Mouse (Mus musculus) forelimb bud, embryonic 11.5 days (tissue): ENCODE measurements around the gene Gss.
"Not testable (repeated sequence)": the region's sequence is repeated elsewhere in the genome, so short reads cannot be mapped to it uniquely, and the experiment has no call there.

Source experiments
- DNase-seq: peaks from one replicate; pipeline ENCODE4 v3.0.0-alpha.2; 2012; ENCODE audit warnings: low read depth, low spot score

Gss gene

GRCm38 (mm10) chr2:155616971-155617370, 24.4 kb upstream of the Gss start:
- no peak for DNase-seq

- no peak for DNase-seq
These were observed 21.3 kb upstream of the Gss start for GRCm38 (mm10) chr2:155613953-155614352.

GRCm38 (mm10) chr2:155613326-155613755, 20.7 kb upstream of the Gss start:
- DNase-seq, result peak; percentile 47

GRCm38 (mm10) chr2:155611834-155612550, 19.4 kb upstream of the Gss start:
- no peak for DNase-seq

- DNase-seq, result no peak
These were observed 18.4 kb upstream of the Gss start, which contains the start of gene Myh7b for GRCm38 (mm10) chr2:155610978-155611377. Gene Myh7b (plus strand): TSS chr2:155611212.

- DNase-seq, result no peak
These were observed 13.8 kb upstream of the Gss start for GRCm38 (mm10) chr2:155606360-155606759.

- DNase-seq, result not testable (repeated sequence)
These were observed 12.6 kb upstream of the Gss start for GRCm38 (mm10) chr2:155605236-155605589.

- DNase-seq, result no peak
These were observed 12.1 kb upstream of the Gss start for GRCm38 (mm10) chr2:155604560-155605235.

GRCm38 (mm10) chr2:155603707-155604106, 11.1 kb upstream of the Gss start:
- no peak for DNase-seq

GRCm38 (mm10) chr2:155595516-155595915, 2.9 kb upstream of the Gss start:
- DNase-seq, result no peak

GRCm38 (mm10) chr2:155592854-155593283, 259 bp upstream of the Gss start:
- DNase-seq, result no peak

GRCm38 (mm10) chr2:155591676-155592075, 934 bp downstream of the Gss start:
- no peak for DNase-seq

- no peak for DNase-seq
These were observed 1.7 kb downstream of the Gss start for GRCm38 (mm10) chr2:155590876-155591275.

GRCm38 (mm10) chr2:155589521-155589920, 3.1 kb downstream of the Gss start:
- no peak for DNase-seq

GRCm38 (mm10) chr2:155588136-155588535, 4.5 kb downstream of the Gss start:
- no peak for DNase-seq

- DNase-seq, result no peak
These were observed 7.1 kb downstream of the Gss start for GRCm38 (mm10) chr2:155585486-155585885.

- DNase-seq, result no peak
These were observed 7.5 kb downstream of the Gss start for GRCm38 (mm10) chr2:155585082-155585481.

- peak; percentile 62 for DNase-seq
These were observed 8.6 kb downstream of the Gss start for GRCm38 (mm10) chr2:155583927-155584530.

GRCm38 (mm10) chr2:155582996-155583395, 9.6 kb downstream of the Gss start:
- DNase-seq, result no peak

- no peak for DNase-seq
These were observed 10.1 kb downstream of the Gss start for GRCm38 (mm10) chr2:155582384-155582995.

- DNase-seq, result no peak
These were observed 12.3 kb downstream of the Gss start for GRCm38 (mm10) chr2:155580331-155580730.

GRCm38 (mm10) chr2:155576656-155577055, 16.0 kb downstream of the Gss start:
- no peak for DNase-seq
